Mouse (Mus musculus) hindbrain, postnatal 0 days (tissue): Measurements from ENCODE around the gene Gltpd2. TPM values are rescaled to one million over a fixed set of nuclear protein-coding genes. Genes with fewer than 3 reads are reported as not detected.

Source experiments
- ATAC-seq: fragments of 200-750 bp; cut with Nextera tagmentation; 2 replicates; pipeline ENCODE4 v1.8.0; 2017; ENCODE audit warnings: mild to moderate bottlenecking, moderate TSS enrichment, moderate library complexity
- DNase-seq: peaks from one replicate; pipeline ENCODE4 v3.0.0-alpha.2; 2015; ENCODE audit warnings: low spot score
- H3K27ac ChIP-seq: fragments of 300-500 bp; sonication (generic); 2 replicates; pipeline ENCODE4 v1.5.1; 2014; ENCODE audit warnings: mild to moderate bottlenecking
- H3K27me3 ChIP-seq: fragments of 300-500 bp; sonication (generic); 2 replicates; pipeline ENCODE4 v1.6.1; 2014; ENCODE audit warnings: low read length, mixed read lengths; ENCODE audit not compliant: insufficient read depth
- H3K36me3 ChIP-seq: fragments of 300-500 bp; sonication (generic); 2 replicates; pipeline ENCODE4 v1.6.1; 2014; ENCODE audit warnings: low read length, mixed read lengths; ENCODE audit not compliant: insufficient read depth
- H3K4me1 ChIP-seq: fragments of 300-500 bp; sonication (generic); 2 replicates; pipeline ENCODE4 v1.6.1; 2014; ENCODE audit warnings: antibody characterized with exemption, low read length, mixed read lengths; ENCODE audit not compliant: insufficient read depth
- H3K4me2 ChIP-seq: fragments of 300-500 bp; sonication (generic); 2 replicates; pipeline ENCODE4 v1.6.1; 2014; ENCODE audit warnings: low read depth, mild to moderate bottlenecking, low read length, moderate library complexity, mixed read lengths
- H3K4me3 ChIP-seq: fragments of 300-500 bp; sonication (generic); 2 replicates; pipeline ENCODE4 v1.5.1; 2014; ENCODE audit warnings: low read length
- H3K9ac ChIP-seq: fragments of 300-500 bp; sonication (generic); replicated peaks from 2 replicates; pipeline ENCODE4 v1.6.1; 2014; ENCODE audit warnings: mild to moderate bottlenecking, low read length, moderate library complexity, mixed read lengths
- H3K9me3 ChIP-seq: fragments of 300-500 bp; sonication (generic); 2 replicates; pipeline ENCODE4 v1.6.1; 2016; ENCODE audit warnings: low read length, mixed read lengths
- CTCF ChIP-seq: IDR thresholded peaks from 2 replicates; pipeline ENCODE4 v1.5.1; 2016; ENCODE audit warnings: antibody characterized with exemption, control low read depth, low read depth
- WGBS: fragments of 180-500 bp; shearing (Covaris S2); extraction: QIAGEN DNeasy Blood & Tissue Kit; methylation state at CpG from one replicate; pipeline ENCODE4 v1.1.7; 2014; 5-methylcytosine and 5-hydroxymethylcytosine counted together
- polyA plus RNA-seq: library from polyadenylated mRNA; unstranded; fragments of >200 nt; fragmentation: Nextera tagmentation; extraction: Ambion mirVana; gene quantifications from 2 replicates; pipeline ENCODE4 v1.2.1, GENCODE M21; 2015
- total RNA-seq: library from RNA; depleted of rRNA; stranded (reverse); fragments of >200 nt; gene quantifications from 2 replicates; pipeline ENCODE4 v1.2.3, GENCODE M21; 2014

Gene Gltpd2
- total and polyA plus RNA-seq, 2 experiments from 2014 or later: 0.31 TPM; not detected in 1

DNA sequence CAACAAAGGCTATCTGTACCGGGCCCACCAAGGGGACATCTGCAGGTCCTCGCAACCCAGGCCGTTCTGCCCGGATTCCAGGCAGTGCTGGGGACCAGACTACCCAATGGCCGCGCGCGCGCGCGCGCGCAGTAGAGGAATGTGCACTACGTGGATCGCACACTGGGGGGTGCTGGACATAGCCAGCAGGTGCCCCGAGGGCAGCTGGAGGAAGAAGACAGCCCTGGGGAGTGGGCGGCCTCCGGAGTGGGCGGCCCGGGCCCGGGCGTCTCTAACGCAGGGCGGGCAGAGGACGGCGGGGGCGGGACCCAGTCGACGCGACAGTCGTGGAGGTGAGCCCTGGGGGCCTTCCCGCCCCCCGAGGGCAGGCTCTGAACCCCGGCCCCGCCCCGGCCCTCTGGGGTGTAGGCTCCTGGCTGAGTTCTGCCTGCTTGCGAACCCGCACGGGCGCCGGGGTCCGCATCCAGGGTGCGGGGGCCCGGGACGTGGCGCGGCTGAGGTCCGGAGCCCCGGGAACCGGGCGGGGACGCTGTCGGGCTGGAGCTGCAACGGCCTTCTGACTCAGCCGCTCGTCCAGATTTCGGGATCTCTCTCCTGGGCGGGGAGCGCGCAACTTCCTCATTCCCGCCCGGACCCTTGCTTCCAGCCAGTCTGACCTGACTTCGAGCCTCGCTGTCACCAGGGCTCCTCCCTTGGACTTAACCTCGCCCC is 21.0 kb downstream of the Gltpd2 start, which contains the start of gene Pld2:
TSS of gene Pld2 (plus strand) at position 188 of the 711 bp plus-strand sequence.
- Histone ChIP-seq H3K36me3 (no peaks in the 10 kb centered on the region), H3K4me1 (no peaks in the 10 kb centered on the region), H3K4me3 (peak within 1 kb of the TSS; percentile 63), H3K9me3 (no peaks in the 10 kb centered on the region), H3K27me3 (no peaks in the 10 kb centered on the region), H3K4me2 (peak within 1 kb of the TSS; percentile 78), H3K27ac (peak within 1 kb of the TSS; percentile 67), H3K9ac (peak within 1 kb of the TSS; percentile 70)
- peak; percentile 64 for TF ChIP-seq CTCF
- WGBS: under 1% methylated on average over 60 of the region's 65 CpGs
- DNase-seq (peak; percentile 92), ATAC-seq (peak; percentile 93)

DNA sequence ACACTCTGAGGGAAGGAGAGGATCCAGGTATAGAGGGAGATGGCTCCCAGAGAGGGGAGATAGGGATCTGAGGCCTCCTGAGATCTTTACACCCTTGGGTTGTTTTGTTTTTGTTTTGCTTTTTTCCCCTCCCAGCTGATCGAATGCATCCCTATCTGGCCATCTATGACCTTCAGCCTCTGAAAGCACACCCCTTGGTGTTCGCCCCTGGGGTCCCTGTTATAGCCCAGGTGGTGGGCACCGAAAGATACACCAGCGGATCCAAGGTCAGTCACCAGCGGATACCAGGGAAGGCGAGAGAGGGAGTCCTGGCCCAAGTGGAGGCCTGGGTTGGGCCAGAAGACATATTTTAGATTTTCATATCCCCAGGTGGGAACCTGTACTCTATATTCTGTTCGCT is 21.9 kb downstream of the Gltpd2 start:
- Histone ChIP-seq H3K27me3 (no peaks in the 10 kb centered on the region), H3K4me3 (peak overlapping the region; percentile 63), H3K9me3 (no peaks in the 10 kb centered on the region), H3K4me1 (no peaks in the 10 kb centered on the region), H3K4me2 (peak overlapping the region; percentile 78), H3K36me3 (no peaks in the 10 kb centered on the region), H3K9ac (peak overlapping the region; percentile 70), H3K27ac (peak overlapping the region; percentile 36; the same call in 1 of the 2 replicates)
- 88% methylated on average over 7 of the region's 7 CpGs for WGBS
- no peak for ATAC-seq
- no peak for DNase-seq
- no peak for TF ChIP-seq CTCF

DNA sequence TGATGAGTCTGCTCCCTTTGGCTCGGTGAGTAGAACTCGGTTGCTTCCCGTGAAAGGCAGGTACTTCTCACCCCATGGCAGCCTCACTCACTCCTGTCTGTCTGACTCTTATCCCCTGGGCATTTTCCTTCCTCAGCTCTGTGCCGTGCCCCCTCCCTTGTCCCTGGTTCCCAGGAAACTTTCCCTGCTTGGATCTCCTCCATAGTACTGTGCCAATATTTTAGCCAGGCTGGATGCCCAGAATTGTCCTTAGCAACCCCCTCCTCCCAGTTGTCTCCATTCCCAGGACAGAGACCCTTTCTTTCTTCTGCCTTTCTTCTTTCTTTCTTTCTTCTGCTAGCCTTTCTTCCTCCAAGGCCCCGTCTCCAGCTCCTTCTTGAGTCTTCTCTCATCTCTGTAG is 22.4 kb downstream of the Gltpd2 start:
- Histone ChIP-seq H3K4me3 (peak overlapping the region; percentile 63; the same call in 1 of the 2 replicates), H3K4me1 (no peaks in the 10 kb centered on the region), H3K27ac (peak overlapping the region; percentile 45), H3K9ac (peak overlapping the region; percentile 70; the same call in 1 of the 2 replicates), H3K9me3 (no peaks in the 10 kb centered on the region), H3K27me3 (no peaks in the 10 kb centered on the region), H3K36me3 (no peaks in the 10 kb centered on the region), H3K4me2 (peak overlapping the region; percentile 78)
- 48% methylated on average over 5 of the region's 5 CpGs for WGBS
- TF ChIP-seq CTCF: no peak
- ATAC-seq (peak; percentile 61; the same call in 1 of the 2 replicates), DNase-seq (peak; percentile 65)

DNA sequence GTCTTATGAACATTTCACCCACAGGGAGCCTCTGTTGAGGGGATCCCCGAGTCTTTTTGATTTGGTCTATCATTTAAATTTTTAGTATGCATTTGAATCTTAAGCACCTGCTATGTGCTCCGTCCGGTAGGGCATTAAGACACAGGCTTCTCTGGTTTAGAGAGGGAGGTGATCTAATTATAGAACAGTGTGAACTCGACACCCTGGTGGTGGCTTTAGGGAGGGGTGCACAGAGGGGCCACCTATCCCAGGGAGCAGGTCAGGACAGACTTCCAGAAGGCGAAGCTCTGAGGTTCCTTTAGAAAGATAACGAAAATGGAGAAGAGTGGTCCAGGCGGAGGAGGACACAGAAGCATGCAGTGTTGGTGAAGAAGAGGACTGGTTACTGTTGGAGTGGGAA is 25.5 kb downstream of the Gltpd2 start:
- no peaks in the 10 kb centered on the region for H3K4me1 ChIP-seq
- TF ChIP-seq CTCF: no peak
- H3K27me3 ChIP-seq: no peaks in the 10 kb centered on the region
- no peaks in the 10 kb centered on the region for H3K9me3 ChIP-seq
- DNase-seq: no peak
- ATAC-seq: no peak
- no peaks in the 10 kb centered on the region for H3K36me3 ChIP-seq
- no peak overlapping the region for H3K4me3 ChIP-seq
- no peak overlapping the region for H3K9ac ChIP-seq
- H3K4me2 ChIP-seq: no peak overlapping the region
- 75% methylated on average over 7 of the region's 7 CpGs for WGBS
- no peak overlapping the region for H3K27ac ChIP-seq

DNA sequence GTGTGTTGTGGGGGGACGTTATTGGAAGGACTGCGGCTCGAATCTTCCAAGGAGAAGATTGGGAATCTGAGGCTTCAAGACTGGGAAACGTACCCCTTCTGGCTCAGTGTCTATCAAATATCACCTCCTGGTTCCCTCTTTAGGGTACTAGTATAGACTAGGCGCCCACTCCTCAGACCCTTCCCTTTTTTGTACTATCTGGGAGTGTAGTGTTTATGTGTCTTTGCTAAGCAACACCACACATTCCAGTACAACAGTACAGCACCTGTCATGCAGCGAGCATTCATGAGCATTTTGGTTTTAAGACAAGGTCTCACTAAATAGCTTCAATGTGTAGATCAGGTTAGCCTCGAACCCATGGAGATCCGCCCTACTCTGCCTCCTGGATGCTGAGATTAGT is 32.5 kb downstream of the Gltpd2 start:
- 88% methylated on average over 8 of the region's 8 CpGs for WGBS

DNA sequence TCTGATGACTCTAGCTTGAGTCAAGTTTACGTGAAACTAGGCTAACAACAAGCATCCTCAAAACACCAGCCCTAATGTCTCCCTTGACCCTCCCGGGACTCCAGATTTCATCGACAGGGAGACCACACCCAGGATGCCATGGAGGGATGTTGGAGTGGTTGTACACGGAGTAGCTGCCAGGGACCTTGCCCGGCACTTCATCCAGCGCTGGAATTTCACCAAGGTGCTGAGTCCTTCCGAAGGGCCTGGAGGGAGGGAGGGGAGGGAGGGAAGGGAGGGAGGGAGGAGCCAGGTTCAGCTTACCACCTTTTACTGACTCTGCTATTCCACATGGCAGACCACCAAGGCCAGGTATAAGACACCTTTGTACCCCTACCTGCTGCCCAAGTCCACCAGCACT is 34.9 kb downstream of the Gltpd2 start:
- WGBS: 37% methylated on average over 7 of the region's 7 CpGs
- DNase-seq: no peak
- no peak for TF ChIP-seq CTCF

More for the DNA sequence above, 32.5 kb downstream of the Gltpd2 start:
- no peak overlapping the region for H3K27ac ChIP-seq
- no peaks in the 10 kb centered on the region for H3K27me3 ChIP-seq
- no peak overlapping the region for H3K4me3 ChIP-seq
- TF ChIP-seq CTCF: no peak
- no peaks in the 10 kb centered on the region for H3K4me1 ChIP-seq
- no peaks in the 10 kb centered on the region for H3K9me3 ChIP-seq
- ATAC-seq (no peak), DNase-seq (no peak)
- no peak overlapping the region for H3K9ac ChIP-seq
- H3K36me3 ChIP-seq: no peaks in the 10 kb centered on the region; the same call in 1 of the 2 replicates
- H3K4me2 ChIP-seq: no peak overlapping the region

DNA sequence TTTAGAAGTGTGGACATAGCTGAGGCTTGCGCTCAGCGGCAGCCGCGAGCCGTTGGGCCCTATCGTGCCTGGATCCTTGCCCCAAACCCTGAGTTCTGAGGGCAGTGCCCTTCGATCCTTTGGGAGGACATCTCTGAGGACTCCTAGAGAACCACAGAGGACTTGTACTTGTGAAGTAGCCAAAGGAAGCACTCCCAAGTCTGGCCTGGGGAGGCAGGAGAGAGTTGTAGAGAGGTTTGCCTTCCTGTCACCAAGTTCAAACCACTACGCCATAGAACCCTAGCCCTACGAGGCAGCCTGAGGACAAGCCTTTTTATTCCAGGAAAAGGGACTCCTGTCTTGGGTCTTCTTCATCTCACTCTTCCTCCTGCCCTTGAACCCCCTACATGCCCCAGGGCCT is 38.5 kb downstream of the Gltpd2 start:
- WGBS: 91% methylated on average over 9 of the region's 9 CpGs
- Histone ChIP-seq H3K4me2 (no peak overlapping the region), H3K36me3 (no peaks in the 10 kb centered on the region; the same call in 1 of the 2 replicates), H3K27me3 (no peaks in the 10 kb centered on the region), H3K9me3 (no peaks in the 10 kb centered on the region), H3K4me1 (no peaks in the 10 kb centered on the region), H3K9ac (no peak overlapping the region), H3K27ac (no peak overlapping the region), H3K4me3 (no peak overlapping the region)
- no peak for ATAC-seq
- no peak for DNase-seq
- TF ChIP-seq CTCF: peak; percentile 18; the same call in 1 of the 2 replicates

More for the DNA sequence above, 34.9 kb downstream of the Gltpd2 start:
- H3K27ac ChIP-seq: no peak overlapping the region
- H3K4me2 ChIP-seq: no peak overlapping the region
- H3K4me3 ChIP-seq: no peak overlapping the region
- H3K9me3 ChIP-seq: no peaks in the 10 kb centered on the region
- H3K27me3 ChIP-seq: no peaks in the 10 kb centered on the region
- no peak overlapping the region for H3K9ac ChIP-seq
- no peak for ATAC-seq
- H3K4me1 ChIP-seq: no peaks in the 10 kb centered on the region
- no peaks in the 10 kb centered on the region; the same call in 1 of the 2 replicates for H3K36me3 ChIP-seq
